Mouse (Mus musculus): Measurements from ENCODE around the gene Epb41l4b.

Epb41l4b gene

GRCm38 (mm10) chr4:57113472-57114216, 29.6 kb downstream of the Epb41l4b start:
- no peak for DNase-seq (ENCODE audit: low spot score)

DNA sequence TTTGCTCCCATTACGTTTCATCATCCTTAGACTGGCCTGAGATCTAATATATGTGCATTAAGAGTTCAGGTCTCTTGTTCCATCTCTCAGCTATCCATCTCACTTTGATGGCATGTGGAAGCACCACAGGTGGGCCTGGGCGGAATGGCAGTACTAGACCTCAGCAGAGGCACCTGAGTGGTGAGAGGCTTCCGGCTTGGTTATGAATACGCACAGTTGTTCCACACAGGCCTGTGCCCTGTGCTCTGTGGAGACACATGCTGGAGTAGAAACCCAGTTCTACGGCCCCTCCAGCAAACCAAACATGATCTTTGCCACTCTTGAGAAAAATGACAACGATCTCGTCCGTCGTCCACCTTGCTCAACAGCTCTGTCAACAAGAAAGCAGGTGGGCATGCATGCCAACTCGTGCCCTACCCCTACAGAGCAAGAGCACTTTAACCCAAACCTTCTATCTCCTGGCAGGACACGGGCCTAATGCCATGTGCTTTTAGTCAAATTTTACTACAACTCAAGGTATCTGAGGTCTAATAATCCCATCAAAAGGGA, 31.2 kb downstream of the Epb41l4b start:
- DNase-seq (ENCODE audit: low spot score), result no peak

GRCm38 (mm10) chr4:57111411-57111810, 31.8 kb downstream of the Epb41l4b start:
- DNase-seq (ENCODE audit: low spot score), result no peak

DNA sequence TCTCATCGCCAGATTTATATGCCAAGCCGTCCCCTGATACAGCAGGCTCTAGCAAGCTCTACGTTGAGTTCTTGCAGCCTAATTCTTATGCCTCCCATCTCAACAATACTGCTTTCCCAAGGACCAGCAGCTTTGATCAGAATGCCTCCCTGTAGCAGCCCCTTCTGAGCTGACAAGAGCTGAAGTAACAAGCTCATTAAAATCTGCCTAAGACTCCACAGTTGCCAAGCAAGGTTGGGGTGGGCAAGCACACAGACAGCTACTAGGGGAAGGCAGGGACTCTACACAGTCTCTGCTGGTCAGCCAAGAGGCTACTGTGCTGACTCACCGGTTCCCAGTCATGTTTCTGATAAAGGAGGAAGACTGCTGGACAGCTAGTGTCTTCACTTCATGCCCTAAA, 33.7 kb downstream of the Epb41l4b start:
- DNase-seq (ENCODE audit: low spot score), result no peak

DNA sequence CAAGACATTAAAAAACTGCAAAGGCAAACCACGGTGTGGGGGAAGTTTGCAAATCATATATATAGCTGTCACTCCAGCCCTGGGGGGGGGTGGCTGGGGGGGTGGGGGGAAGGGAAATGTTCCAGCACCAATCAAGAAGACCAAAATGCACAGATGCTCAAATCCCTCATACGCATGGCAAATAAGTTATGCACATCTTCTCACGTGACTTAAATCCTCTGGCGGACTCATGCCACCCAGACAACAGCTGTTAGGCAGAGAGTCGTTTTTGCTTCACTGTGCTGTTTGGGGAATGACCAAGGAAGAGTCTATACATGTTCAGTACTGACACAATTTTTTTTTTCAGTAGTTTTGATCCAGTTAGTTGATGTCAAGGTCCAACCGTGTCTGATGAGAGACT, 37.9 kb downstream of the Epb41l4b start:
- DNase-seq (ENCODE audit: low spot score), result no peak

DNA sequence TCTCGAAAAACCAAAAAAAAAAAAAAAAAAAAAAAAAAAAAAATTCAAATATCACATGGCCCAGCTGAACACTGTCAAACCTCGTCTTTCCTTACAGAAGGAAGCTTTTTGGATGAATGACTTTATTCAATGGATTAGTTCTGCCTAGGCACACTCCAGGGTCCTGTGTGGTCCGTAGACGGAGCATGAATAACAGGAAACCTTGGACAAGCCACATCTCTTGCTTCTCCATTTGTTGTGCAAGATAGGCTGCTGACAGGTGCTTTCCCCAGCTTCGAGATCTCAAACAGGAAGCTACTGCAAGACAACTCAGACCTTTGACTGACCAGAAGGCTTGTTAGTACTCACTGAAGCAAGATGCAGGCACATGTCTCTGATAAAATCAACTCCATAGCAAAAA, 39.4 kb downstream of the Epb41l4b start:
- no peak for DNase-seq (ENCODE audit: low spot score)

DNA sequence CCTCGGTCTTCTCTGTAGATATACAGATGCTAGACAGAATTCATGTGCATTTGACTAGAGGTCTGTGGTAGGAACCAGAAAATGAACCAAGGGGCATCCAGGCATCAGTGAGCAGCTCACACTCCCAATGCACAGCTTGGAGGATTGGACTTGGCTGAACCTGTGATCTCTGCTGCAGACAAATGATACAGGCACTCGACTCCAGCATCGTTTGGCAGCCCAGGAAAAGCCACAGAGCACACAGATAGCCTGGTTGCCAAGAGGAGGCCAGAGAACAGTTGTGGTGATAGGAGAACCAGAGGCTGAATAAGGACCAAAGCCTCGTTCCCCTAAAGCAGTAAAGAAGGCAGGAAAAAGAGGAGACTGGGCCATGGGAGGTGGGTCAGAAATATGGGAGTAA, 42.1 kb downstream of the Epb41l4b start:
- no peak for DNase-seq (ENCODE audit: low spot score)

- no peak for DNase-seq (ENCODE audit: low spot score)
Measured at GRCm38 (mm10) chr4:57097411-57097810, 45.8 kb downstream of the Epb41l4b start.

- DNase-seq (ENCODE audit: low spot score), result no peak
Measured at GRCm38 (mm10) chr4:57095569-57095968, 47.7 kb downstream of the Epb41l4b start.

DNA sequence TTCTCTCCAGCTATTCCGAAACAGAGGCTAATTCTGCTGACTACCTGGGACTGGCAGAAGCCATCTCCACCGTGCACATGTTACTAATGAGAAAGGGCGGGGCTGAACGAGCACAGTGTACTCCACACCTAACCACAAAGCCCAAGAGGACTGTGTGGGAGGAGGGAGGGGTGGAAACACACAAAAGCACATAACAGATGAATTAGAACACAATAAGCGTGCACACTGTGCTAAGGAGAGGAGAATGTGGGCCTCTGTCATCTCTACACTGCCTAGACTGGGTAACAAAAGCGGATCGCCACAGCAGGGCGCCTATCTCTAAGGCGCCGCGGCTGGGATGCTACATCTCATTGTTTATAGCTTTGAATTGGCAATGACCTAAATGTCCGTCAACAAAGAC, 51.9 kb downstream of the Epb41l4b start:
- no peak for DNase-seq (ENCODE audit: low spot score)

DNA sequence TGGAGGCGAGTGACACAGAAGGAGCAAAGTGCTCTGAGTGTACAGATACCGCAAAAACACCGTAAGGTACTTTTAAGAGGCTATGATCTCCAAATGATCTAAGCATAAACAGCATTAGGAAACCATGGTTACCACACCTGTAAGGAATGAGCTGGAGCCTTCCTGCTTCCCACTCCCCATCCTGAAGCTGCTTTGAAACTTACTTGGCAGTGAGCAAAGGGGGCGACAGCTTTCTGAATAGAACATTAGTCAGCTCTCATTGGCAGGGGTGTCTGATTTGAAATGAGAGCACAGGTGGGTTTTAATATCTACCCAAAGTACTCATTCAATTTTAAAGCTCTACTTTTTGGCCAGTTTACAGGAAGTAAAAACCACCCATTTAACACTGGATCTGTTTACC, 54.9 kb downstream of the Epb41l4b start:
- no peak for DNase-seq (ENCODE audit: low spot score)

DNA sequence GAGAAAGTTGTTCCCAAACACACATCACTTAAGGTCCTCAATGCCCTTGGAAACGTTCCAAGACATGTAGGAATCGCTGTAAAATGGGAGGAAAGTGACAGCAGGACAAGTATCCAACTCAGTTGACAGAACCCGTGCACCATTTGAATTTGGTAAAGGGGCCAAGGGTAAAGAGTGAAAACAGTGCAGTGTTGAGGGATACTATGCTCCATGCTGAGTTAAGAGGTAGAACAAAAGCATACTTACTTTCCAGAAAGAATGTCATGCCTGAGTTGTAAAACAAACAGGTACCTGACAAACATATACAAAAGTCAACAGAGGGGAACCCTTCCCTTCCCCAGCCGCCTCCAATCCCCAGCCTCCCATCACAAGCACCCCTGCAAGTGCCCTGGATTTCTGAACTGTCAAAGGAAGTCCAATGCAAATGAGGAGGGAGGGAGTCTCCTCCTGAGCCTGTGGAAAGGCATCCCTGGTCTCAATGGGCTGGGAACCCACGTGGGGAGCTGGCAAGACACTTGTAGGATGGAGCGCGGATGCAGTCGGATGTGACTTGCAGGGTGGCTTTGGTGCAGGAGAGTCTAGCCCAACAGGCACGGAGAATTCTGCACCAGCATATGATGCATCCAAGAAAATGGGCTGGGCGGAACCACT, 57.4 kb downstream of the Epb41l4b start:
- no peak for DNase-seq (ENCODE audit: low spot score)

DNA sequence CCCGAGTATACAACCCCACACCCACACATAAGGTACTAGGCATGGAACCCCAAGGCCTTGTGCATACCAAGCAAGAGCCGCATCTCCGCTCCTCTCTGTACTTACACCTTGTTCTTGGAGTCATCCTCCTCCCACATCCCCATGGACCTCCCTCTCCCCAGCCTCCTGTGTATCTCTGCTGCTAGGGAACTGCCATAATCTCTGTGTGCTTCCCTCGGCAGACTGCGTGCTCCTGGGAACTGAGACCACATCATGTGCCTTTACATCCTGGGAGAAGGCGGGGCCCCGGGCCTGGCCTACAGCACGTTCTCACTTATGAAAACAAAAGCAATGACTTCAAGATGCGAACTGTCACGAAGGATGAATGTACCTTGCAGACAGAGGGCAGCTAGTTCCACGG, 59.6 kb downstream of the Epb41l4b start:
- no peak for DNase-seq (ENCODE audit: low spot score)

DNA sequence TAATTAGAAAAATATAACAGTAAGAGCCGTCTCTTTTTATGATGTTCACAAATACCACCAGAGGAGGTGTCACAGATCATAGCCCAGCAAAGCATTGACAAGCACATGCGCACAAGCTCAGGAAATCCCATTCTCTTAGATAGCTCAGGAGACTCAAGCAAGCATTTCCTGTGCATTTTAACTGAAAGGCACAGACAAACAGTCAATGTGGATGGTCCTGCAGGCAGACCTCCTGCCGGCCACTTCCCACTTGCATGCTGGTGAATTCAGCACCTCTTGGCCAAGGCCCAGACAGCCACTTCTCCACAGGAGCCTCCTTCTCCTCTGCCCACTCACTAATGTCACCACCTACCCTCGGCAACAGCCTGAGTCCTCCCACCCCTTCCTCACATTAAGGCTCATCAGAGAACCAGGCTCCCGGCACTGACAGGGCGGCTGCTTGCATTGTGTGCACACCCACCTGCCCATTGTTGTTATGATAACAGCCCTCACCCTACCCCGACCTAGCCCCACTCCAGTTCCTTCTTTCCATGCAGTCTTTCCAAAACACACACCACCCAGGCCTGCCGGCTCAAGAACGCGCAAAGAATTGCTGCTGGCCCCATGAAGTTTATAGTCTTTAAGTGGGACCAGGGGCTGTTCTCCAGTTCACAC, 60.3 kb downstream of the Epb41l4b start:
- DNase-seq (ENCODE audit: low spot score), result no peak

DNA sequence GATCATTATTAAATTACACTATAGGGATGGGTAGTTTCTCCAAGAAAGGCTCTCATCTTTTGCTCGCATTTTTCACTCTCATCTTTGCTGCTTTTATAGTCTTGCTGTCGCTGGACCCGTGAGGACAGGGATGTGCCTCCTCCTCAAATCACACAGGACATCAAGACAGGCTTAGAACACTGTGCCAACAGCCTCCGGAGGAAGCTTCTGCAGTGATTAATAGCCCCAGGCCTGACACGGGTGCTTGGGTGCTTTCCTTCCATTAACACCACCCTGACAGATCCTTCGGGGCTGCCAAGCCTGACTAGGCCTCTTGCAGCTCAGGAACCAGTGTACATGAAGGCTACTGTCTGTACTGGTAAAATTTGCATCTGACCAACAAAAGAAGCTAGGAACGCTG, 61.8 kb downstream of the Epb41l4b start:
- DNase-seq (ENCODE audit: low spot score), result no peak

DNA sequence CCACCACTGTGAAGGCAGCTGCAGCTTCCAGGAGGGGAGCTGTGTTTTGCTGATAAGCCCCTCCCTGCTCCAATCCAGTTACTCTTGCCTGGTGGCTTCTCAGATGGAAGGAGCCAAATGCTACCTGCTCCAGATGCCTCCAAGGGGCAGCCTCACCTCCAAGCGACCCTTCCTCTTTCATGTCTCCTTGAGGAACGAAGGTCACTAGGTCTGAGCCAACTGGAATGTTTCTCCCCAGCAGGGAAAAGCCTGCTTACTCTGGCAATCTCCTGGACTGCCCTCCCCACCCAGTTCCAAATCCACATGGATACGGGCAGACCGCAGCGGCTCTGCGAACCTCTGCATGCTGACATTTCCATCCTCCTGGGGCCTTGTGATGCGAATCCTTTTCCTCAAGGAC, 69.4 kb downstream of the Epb41l4b start:
- DNase-seq (ENCODE audit: low spot score), result no peak

DNA sequence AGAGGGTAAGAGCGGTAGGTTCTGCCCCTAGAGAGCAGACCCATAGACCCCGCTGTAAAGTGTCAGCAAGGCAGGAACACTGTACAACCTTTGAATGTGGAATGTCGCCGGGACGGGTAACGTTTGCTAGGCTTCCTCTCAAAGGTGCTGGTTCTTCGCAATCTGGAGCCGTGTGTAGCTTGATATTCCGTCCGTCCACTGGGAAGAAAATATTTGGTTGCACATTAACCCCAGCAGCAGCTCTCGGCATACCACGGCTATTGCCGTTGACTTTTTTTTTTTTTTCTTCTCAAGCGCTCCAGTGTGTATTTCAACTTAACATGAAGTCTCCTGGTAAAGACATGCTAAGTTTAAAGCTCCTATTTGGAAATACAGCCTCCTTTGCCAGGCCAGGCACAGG, 70.1 kb downstream of the Epb41l4b start:
- DNase-seq (ENCODE audit: low spot score), result no peak

DNA sequence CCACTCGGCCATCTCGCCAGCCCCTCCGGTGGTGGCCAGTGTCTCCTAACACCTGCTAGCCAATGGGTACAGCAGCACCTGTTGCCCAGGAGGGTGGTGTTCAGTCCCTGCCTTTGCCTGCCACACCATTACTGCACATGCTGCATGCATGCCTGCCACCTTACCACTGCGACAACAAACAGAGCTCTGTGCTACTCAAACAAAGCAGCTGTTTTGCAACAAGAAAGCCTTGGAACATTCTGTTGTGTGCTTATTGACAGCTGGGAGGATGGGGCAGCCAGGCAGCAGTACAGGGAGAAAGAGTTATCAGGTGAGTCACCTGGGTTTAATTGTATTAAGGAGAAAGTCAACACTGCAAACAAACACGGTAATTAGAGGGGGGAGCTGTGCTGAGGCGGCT, 72.6 kb downstream of the Epb41l4b start:
- no peak for DNase-seq (ENCODE audit: low spot score)

DNA sequence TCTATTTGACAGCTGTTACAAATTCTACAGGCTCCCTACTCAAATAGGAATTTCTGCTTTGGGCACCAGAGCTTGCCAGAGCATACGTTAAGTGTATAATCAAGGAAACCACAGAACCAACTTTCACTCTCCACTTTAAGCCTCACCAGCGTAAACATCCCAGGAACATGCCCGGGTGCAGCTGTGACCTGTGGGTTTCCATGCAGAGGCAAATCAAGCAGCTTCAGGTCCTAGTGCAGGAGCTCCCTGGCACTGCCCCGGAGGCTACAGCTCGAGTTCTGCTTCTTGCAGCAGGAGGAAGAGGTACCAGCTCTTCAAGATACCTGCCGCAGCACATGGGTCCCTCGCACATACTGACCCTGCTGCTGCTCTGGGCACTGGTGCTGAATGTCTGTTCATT, 74.8 kb downstream of the Epb41l4b start:
- DNase-seq (ENCODE audit: low spot score), result no peak

DNA sequence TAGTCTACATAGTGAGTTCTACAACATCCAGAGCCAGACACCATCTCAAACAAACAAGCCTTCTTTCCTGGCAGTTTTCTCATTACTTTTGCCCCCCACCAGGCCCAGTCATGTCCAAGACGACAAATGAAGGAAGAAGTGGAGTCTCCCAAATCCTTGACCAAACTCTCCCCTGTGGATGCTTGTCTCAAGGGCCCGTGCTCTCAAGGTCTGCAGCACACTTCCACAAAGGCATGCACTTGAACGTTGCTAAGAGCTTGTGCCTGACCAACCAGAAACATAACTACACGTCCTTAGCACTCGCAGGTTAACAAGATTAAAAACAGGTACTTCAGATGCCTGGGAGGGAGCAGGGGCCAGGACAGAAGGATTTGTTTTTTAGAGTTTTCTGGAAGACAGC, 75.4 kb downstream of the Epb41l4b start:
- no peak for DNase-seq (ENCODE audit: low spot score)

GRCm38 (mm10) chr4:57066936-57067335, 76.3 kb downstream of the Epb41l4b start:
- DNase-seq (ENCODE audit: low spot score), result no peak

DNA sequence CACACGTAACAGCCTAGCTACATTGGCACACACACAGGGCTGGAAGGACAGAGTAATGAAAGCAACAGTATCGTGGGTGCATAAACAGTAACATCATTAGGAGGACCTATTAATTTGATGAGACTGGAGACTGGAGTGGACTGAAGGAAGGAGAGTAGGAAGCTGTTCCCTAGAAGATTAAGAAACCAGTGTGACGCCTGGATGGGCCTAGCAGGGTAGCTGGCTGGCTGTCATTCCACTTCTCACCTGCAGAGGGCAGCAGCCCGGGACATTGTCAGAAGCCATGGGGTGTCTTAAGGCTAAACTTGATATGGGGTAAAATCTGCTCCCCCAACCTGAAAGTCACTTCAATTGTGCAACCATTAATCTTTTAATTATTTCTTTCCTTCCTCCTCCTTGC, 78.0 kb downstream of the Epb41l4b start:
- DNase-seq (ENCODE audit: low spot score), result peak; percentile 84

DNA sequence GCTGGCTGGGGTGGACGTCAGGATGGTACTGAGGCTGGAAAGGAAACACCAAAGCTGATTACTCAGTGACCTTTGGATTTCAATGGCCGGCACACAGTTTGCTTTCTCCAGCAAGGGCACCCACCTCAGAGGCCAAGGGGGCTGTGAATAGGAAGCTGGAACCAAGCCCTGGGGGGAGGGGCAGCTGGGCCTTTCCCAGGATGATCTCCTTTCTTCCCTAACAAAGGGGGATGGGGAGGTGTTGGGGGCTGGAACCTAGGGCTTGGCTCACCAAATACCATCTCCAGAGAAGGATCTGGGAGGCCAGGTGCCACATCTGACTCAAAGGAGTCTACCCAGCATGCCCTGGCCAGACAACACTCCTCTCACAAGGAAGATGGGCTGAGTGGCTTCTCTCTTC, 78.4 kb downstream of the Epb41l4b start:
- no peak for DNase-seq (ENCODE audit: low spot score)

Measured in urinary bladder, postnatal 14 days (tissue).